Mouse (Mus musculus) spleen, adult 2 months (tissue): ENCODE data around the gene Gm21885.

Source experiments
- CTCF ChIP-seq: fragments of 200-500 bp; IDR thresholded peaks from 2 replicates; pipeline ENCODE4 v1.5.1; 2011; ENCODE audit warnings: mild to moderate bottlenecking, inconsistent platforms; ENCODE audit not compliant: insufficient read depth, insufficient read length, insufficient replicate concordance; ENCODE audit errors: extremely low read depth
- POLR2A ChIP-seq: fragments of 200-500 bp; IDR thresholded peaks from 2 replicates; pipeline ENCODE4 v1.6.1; 2011; ENCODE audit warnings: low read depth, low read length, inconsistent platforms

- TF ChIP-seq CTCF (no peak), POLR2A (no peak)
Observed at GRCm38 (mm10) chr11:94328644-94329025, 47.0 kb downstream of the Gm21885 start.
